Mouse (Mus musculus): Measurements from ENCODE around the gene Iqschfp.

- TF ChIP-seq CTCF (IDR thresholded peaks at IDR 0.05; ENCODE audit: borderline replicate concordance, insufficient read depth, low read depth, low read length) (no peak), POLR2A (IDR thresholded peaks at IDR 0.05; ENCODE audit: borderline replicate concordance, insufficient read depth, low read length) (no peak)
Measured at GRCm38 (mm10) chr3:68541688-68542087, 649.7 kb downstream of the Iqschfp start.
